ENCODE assay signal across 28 mouse cellular contexts in the genomic region with DNA sequence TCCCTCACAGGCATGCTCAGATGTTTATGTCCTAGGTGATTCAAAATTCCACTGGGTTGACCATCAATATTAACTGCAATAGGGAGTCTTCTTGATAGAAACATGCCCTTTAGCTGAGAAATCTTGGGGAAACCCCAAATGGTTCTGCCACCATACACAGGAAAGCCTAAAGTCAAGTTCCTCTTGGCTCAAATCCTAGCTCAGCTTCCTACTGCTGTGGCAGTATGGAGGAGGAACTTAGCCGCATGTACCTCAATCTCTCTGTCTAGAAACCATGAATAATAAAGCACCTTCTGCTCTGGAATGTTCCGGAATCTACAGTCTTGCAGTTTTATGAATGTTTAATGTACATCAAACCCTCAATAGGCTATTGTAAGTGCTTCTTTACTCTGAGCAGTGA. TPM values are rescaled to one million over a fixed set of nuclear protein-coding genes. Genes with fewer than 3 reads are reported as not detected.
DNase-seq lines count a peak whose midpoint lies in the region; ATAC-seq and TF ChIP-seq lines count a peak whose summit lies in the region.
"Had no signal": no experiment of that assay in that cellular context is flagged by ENCODE, and none has a peak within 500 bp of the region (broad histone marks: within the 10 kb centered on the region; RNA-seq: fewer than 3 reads in every experiment).

No protein-coding gene starts in this region.

- 86% methylated on average over 2 of the region's 2 CpGs for WGBS in heart, embryonic 16.5 days
- WGBS in forebrain, embryonic 13.5 days: 97% methylated on average over 2 of the region's 2 CpGs

- no peak overlapping the region for H3K9ac ChIP-seq in heart, embryonic 16.5 days (ENCODE audit: low read length)
- no peak overlapping the region for H3K9ac ChIP-seq in forebrain, embryonic 13.5 days
- H3K9ac ChIP-seq: forebrain, embryonic 12.5 days; heart, embryonic 12.5 days; hindbrain, embryonic 15.5 days; limb, embryonic 13.5 days; liver, embryonic 13.5 days; midbrain, embryonic 12.5 days; neural tube, embryonic 12.5 days had no signal

- no peak for TF ChIP-seq POLR2A in bone marrow macrophage, adult 2 months (IDR thresholded peaks at IDR 0.05; ENCODE audit: borderline replicate concordance, low read depth, low read length)

- no peaks in the 10 kb centered on the region for H3K9me3 ChIP-seq in heart, embryonic 16.5 days (replicated peaks; ENCODE audit: control insufficient read depth, low read length)
- H3K9me3 ChIP-seq in forebrain, embryonic 13.5 days (replicated peaks): no peaks in the 10 kb centered on the region
- H3K9me3 ChIP-seq: forebrain, embryonic 12.5 days; hindbrain, embryonic 15.5 days; limb, embryonic 13.5 days; liver, embryonic 13.5 days; midbrain, embryonic 12.5 days; neural tube, embryonic 12.5 days had no signal

- DNase-seq in frontal cortex, postnatal 14 days (ENCODE audit: low spot score in 2 of 2): no peak
- no peak for DNase-seq in heart, postnatal 4 days
- no peak for DNase-seq in cerebellum, adult 9-10 months
- DNase-seq: adrenal gland, adult 8-10 months; cerebellum, adult 11 months; cerebellum, adult 9-11 months; gastrocnemius, postnatal 36 days; kidney, adult 11 months; kidney, postnatal 14 days; liver, embryonic 13.5 days; lung, adult 18-20 months; lung, postnatal 14 days had no signal

- no peaks in the 10 kb centered on the region for H3K36me3 ChIP-seq in heart, embryonic 16.5 days (ENCODE audit: control insufficient read depth, insufficient read depth)
- H3K36me3 ChIP-seq in forebrain, embryonic 13.5 days (ENCODE audit: poor library complexity, severe bottlenecking): no peaks in the 10 kb centered on the region
- H3K36me3 ChIP-seq: forebrain, embryonic 12.5 days; heart, embryonic 12.5 days; hindbrain, embryonic 15.5 days; limb, embryonic 13.5 days; liver, embryonic 13.5 days; midbrain, embryonic 12.5 days; neural tube, embryonic 12.5 days had no signal

- no peak for TF ChIP-seq CTCF in bone marrow macrophage, adult 2 months (IDR thresholded peaks at IDR 0.05; ENCODE audit: low read depth, low read length)

- peak overlapping the region; percentile 90 for H3K27ac ChIP-seq in heart, embryonic 16.5 days (ENCODE audit: low read length)
- H3K27ac ChIP-seq in bone marrow macrophage, adult 2 months (ENCODE audit: insufficient read depth, low read depth, low read length): peak overlapping the region; percentile 50
- H3K27ac ChIP-seq in forebrain, embryonic 13.5 days: no peak overlapping the region
- H3K27ac ChIP-seq: forebrain, embryonic 12.5 days; hindbrain, embryonic 10.5 days; hindbrain, embryonic 15.5 days; limb, embryonic 13.5 days; liver, embryonic 13.5 days; midbrain, embryonic 12.5 days; neural tube, embryonic 12.5 days had no signal

- no peak overlapping the region for H3K4me3 ChIP-seq in heart, embryonic 16.5 days (ENCODE audit: low read length)
- H3K4me3 ChIP-seq in bone marrow macrophage, adult 2 months (ENCODE audit: insufficient read depth, low read length): no peak overlapping the region
- no peak overlapping the region for H3K4me3 ChIP-seq in forebrain, embryonic 13.5 days
- H3K4me3 ChIP-seq: forebrain, embryonic 12.5 days; heart, embryonic 12.5 days; hindbrain, embryonic 10.5 days; hindbrain, embryonic 15.5 days; limb, embryonic 13.5 days; liver, embryonic 13.5 days; midbrain, embryonic 12.5 days; myocyte; neural tube, embryonic 12.5 days had no signal

- ATAC-seq in frontal cortex, adult (ENCODE audit: low TSS enrichment): peak; percentile 58
- no peak for ATAC-seq in heart, embryonic 16.5 days (replicated peaks; ENCODE audit: extremely low read depth, insufficient read depth, low FRiP score)
- peak; percentile 33; the same call in 1 of the 2 replicates for ATAC-seq in megakaryocyte, adult 5-6 weeks (ENCODE audit: poor library complexity, severe bottlenecking)
- ATAC-seq in forebrain, embryonic 13.5 days: no peak
- ATAC-seq: activated CD4-positive, CD25-positive, alpha-beta regulatory T cell, adult 4 months; inflammation-experienced regulatory T-cells, adult 6 months had no signal

- peaks cover 27% of the 10 kb centered on the region for H3K4me1 ChIP-seq in heart, embryonic 16.5 days (ENCODE audit: control insufficient read depth, insufficient read depth, low read length)
- H3K4me1 ChIP-seq in bone marrow macrophage, adult 2 months (ENCODE audit: control insufficient read depth, insufficient read depth, low read length): peaks cover 10% of the 10 kb centered on the region; the same call in 1 of the 2 replicates
- no peaks in the 10 kb centered on the region for H3K4me1 ChIP-seq in forebrain, embryonic 13.5 days
- H3K4me1 ChIP-seq: forebrain, embryonic 12.5 days; hindbrain, embryonic 15.5 days; limb, embryonic 13.5 days; liver, embryonic 13.5 days; midbrain, embryonic 12.5 days; neural tube, embryonic 12.5 days had no signal

- no peak overlapping the region for H3K4me2 ChIP-seq in heart, embryonic 16.5 days (ENCODE audit: low read depth, low read length)
- H3K4me2 ChIP-seq in forebrain, embryonic 13.5 days: no peak overlapping the region
- H3K4me2 ChIP-seq: forebrain, embryonic 12.5 days; hindbrain, embryonic 15.5 days; limb, embryonic 13.5 days; liver, embryonic 13.5 days; midbrain, embryonic 12.5 days; neural tube, embryonic 12.5 days had no signal

- no peaks in the 10 kb centered on the region for H3K27me3 ChIP-seq in heart, embryonic 16.5 days (ENCODE audit: control insufficient read depth, insufficient read depth, low read length)
- H3K27me3 ChIP-seq in forebrain, embryonic 13.5 days: no peaks in the 10 kb centered on the region
- H3K27me3 ChIP-seq: CH12.LX; forebrain, embryonic 12.5 days; heart, embryonic 12.5 days; hindbrain, embryonic 15.5 days; limb, embryonic 13.5 days; liver, embryonic 13.5 days; midbrain, embryonic 12.5 days; neural tube, embryonic 12.5 days had no signal

RNA-seq across cellular contexts. Expression of gene Large1, which starts 39.4 kb away (rescaled TPM):
- polyA plus RNA-seq in heart, embryonic 16.5 days (2015; fragmentation: Nextera tagmentation; extraction: Ambion mirVana): 5.6 and 7.7 TPM in 2 replicates
- 10 to 100 TPM; 28.8 to 30.2 TPM for total RNA-seq in heart, postnatal 4 days (2021)
- 8.0 and 8.4 TPM in 2 replicates for polyA plus RNA-seq in bone marrow macrophage, adult 2 months (2012; ENCODE audit: insufficient read depth, insufficient read length, missing spikeins)
- total RNA-seq in megakaryocyte, adult 5-6 weeks (2015): 2.0 and 2.4 TPM in 2 replicates
- 1.9 TPM in 2 replicates for total RNA-seq in megakaryocyte, adult 5-6 weeks (2017)
- 10.5 and 13.0 TPM in 2 replicates for polyA plus RNA-seq in forebrain, embryonic 13.5 days (2015; fragmentation: Nextera tagmentation; extraction: Ambion mirVana)
- total RNA-seq: CH12.LX had no signal

Comparison
In these comparisons a context has a peak if more than half of its experiments do, and no peak if none do; other contexts are left out.
1. ATAC-seq: peak in frontal cortex, adult (single experiment) and megakaryocyte, adult 5-6 weeks (single experiment); none in heart, embryonic 16.5 days (single experiment) and forebrain, embryonic 13.5 days (single experiment).